Mouse (Mus musculus): ENCODE measurements around the gene Larp7.
A peak's percentile ranks its signal among the peaks of the same experiment; 100 is the strongest.

The Larp7 gene

GRCm38 (mm10) chr3:127512794-127513335, 40.3 kb downstream of the Larp7 start:
- DNase-seq (ENCODE audit: inconsistent age in 2 of 2, low spot score in 1 of 2) = peak; percentile 51 to 82

GRCm38 (mm10) chr3:127511786-127512746, 41.1 kb downstream of the Larp7 start:
- DNase-seq (ENCODE audit: inconsistent age in 2 of 2, low spot score in 1 of 2) = peak; percentile 39 to 79

GRCm38 (mm10) chr3:127507878-127508783, 45.0 kb downstream of the Larp7 start:
- no peak for DNase-seq (ENCODE audit: inconsistent age in 2 of 2, low spot score in 1 of 2)

- peak; percentile 80 to 89 for DNase-seq (ENCODE audit: inconsistent age in 2 of 2, low spot score in 1 of 2)
Observed at GRCm38 (mm10) chr3:127498742-127499400, 54.3 kb downstream of the Larp7 start, which contains the start of gene Ank2. Gene Ank2, minus strand, starts transcription at chr3:127499350.

GRCm38 (mm10) chr3:127498197-127498741, 54.9 kb downstream of the Larp7 start:
- DNase-seq (ENCODE audit: inconsistent age in 2 of 2, low spot score in 1 of 2) = peak; percentile 16 to 72

GRCm38 (mm10) chr3:127492663-127493062, 60.5 kb downstream of the Larp7 start:
- no peak for DNase-seq (ENCODE audit: inconsistent age in 2 of 2, low spot score in 1 of 2)

- DNase-seq (ENCODE audit: inconsistent age in 2 of 2, low spot score in 1 of 2) = no peak
Observed at GRCm38 (mm10) chr3:127487302-127487701, 65.8 kb downstream of the Larp7 start.
